Mouse (Mus musculus) urinary bladder, postnatal 4 days (tissue): ENCODE results near the gene Cdk14.

ENCODE experiments used
- DNase-seq, 2 experiments: peaks; one replicate each; pipeline ENCODE4 v3.0.0; 2021 to 2022; ENCODE audit warnings: low spot score in 2 of 2

Gene Cdk14

GRCm38 (mm10) chr5:5071526-5071925 lies 348.6 kb downstream of the Cdk14 start:
- DNase-seq, result no peak

GRCm38 (mm10) chr5:5064686-5065085 lies 355.4 kb downstream of the Cdk14 start:
- no peak for DNase-seq

- no peak for DNase-seq
Observed at GRCm38 (mm10) chr5:5056102-5056883, 363.8 kb downstream of the Cdk14 start.

GRCm38 (mm10) chr5:5055494-5055893 lies 364.6 kb downstream of the Cdk14 start:
- no peak for DNase-seq

- no peak for DNase-seq
Observed at GRCm38 (mm10) chr5:5054270-5054669, 365.8 kb downstream of the Cdk14 start.

GRCm38 (mm10) chr5:5044326-5044725 lies 375.8 kb downstream of the Cdk14 start:
- DNase-seq, result no peak

GRCm38 (mm10) chr5:5042735-5043134 lies 377.4 kb downstream of the Cdk14 start:
- DNase-seq, result no peak

- DNase-seq, result no peak
Observed at GRCm38 (mm10) chr5:5041480-5041879, 378.6 kb downstream of the Cdk14 start.

GRCm38 (mm10) chr5:5039700-5040284 lies 380.3 kb downstream of the Cdk14 start:
- no peak for DNase-seq

GRCm38 (mm10) chr5:5033445-5033844 lies 386.7 kb downstream of the Cdk14 start:
- DNase-seq, result no peak

GRCm38 (mm10) chr5:5032847-5033246 lies 387.3 kb downstream of the Cdk14 start:
- no peak for DNase-seq

- DNase-seq, result no peak
Observed at GRCm38 (mm10) chr5:5032446-5032845, 387.7 kb downstream of the Cdk14 start.

GRCm38 (mm10) chr5:5030431-5030830 lies 389.7 kb downstream of the Cdk14 start:
- DNase-seq, result no peak

GRCm38 (mm10) chr5:5018959-5019358 lies 401.2 kb downstream of the Cdk14 start:
- DNase-seq, result no peak

GRCm38 (mm10) chr5:5018242-5018641 lies 401.9 kb downstream of the Cdk14 start:
- DNase-seq, result no peak

- DNase-seq, result no peak
Observed at GRCm38 (mm10) chr5:5013783-5014182, 406.3 kb downstream of the Cdk14 start.

GRCm38 (mm10) chr5:5012521-5013346 lies 407.4 kb downstream of the Cdk14 start:
- DNase-seq, result no peak

- no peak for DNase-seq
Observed at GRCm38 (mm10) chr5:5008153-5008745, 411.9 kb downstream of the Cdk14 start.

- no peak for DNase-seq
Observed at GRCm38 (mm10) chr5:5007489-5008152, 412.5 kb downstream of the Cdk14 start.

GRCm38 (mm10) chr5:5005633-5006032 lies 414.5 kb downstream of the Cdk14 start:
- DNase-seq, result no peak

GRCm38 (mm10) chr5:5004740-5005139 lies 415.4 kb downstream of the Cdk14 start:
- no peak for DNase-seq

GRCm38 (mm10) chr5:4993192-4993601 lies 426.9 kb downstream of the Cdk14 start:
- no peak for DNase-seq
